Mouse (Mus musculus) bone marrow macrophage, adult 2 months (primary cell): ENCODE measurements around the gene Adam19. TPM values are rescaled to one million over a fixed set of nuclear protein-coding genes. Genes with fewer than 3 reads are reported as not detected.
"Not testable (repeated sequence)": the region's sequence is repeated elsewhere in the genome, so short reads cannot be mapped to it uniquely, and the experiment has no call there.

ENCODE experiments used
- H3K27ac ChIP-seq: 2 replicates; pipeline ENCODE4 v1.5.1; 2012; ENCODE audit warnings: low read depth, low read length; ENCODE audit not compliant: insufficient read depth
- H3K4me1 ChIP-seq: 2 replicates; pipeline ENCODE4 v1.6.1; 2012; ENCODE audit warnings: low read length; ENCODE audit not compliant: control insufficient read depth, insufficient read depth
- H3K4me3 ChIP-seq: 2 replicates; pipeline ENCODE4 v1.5.1; 2012; ENCODE audit warnings: mild to moderate bottlenecking, low read length, moderate library complexity; ENCODE audit not compliant: insufficient read depth
- CTCF ChIP-seq: IDR thresholded peaks from 2 replicates; pipeline ENCODE4 v1.5.1; 2012; ENCODE audit warnings: low read depth, mild to moderate bottlenecking, low read length, moderate library complexity
- POLR2A ChIP-seq: IDR thresholded peaks from 2 replicates; pipeline ENCODE4 v1.6.1; 2012; ENCODE audit warnings: mild to moderate bottlenecking, low read depth, low read length, borderline replicate concordance
- polyA plus RNA-seq: library from polyadenylated mRNA; stranded (reverse); fragments of >200 nt; gene quantifications from 2 replicates; pipeline ENCODE4 v1.2.4, GENCODE M21; 2012; ENCODE audit not compliant: missing spikeins, insufficient read depth, insufficient read length

The Adam19 gene
- polyA plus RNA-seq, 1 experiment: 19.0 TPM

- no peak overlapping the region for H3K4me3 ChIP-seq
- no peaks in the 10 kb centered on the region for H3K4me1 ChIP-seq
- TF ChIP-seq CTCF (no peak), POLR2A (no peak)
- no peak overlapping the region for H3K27ac ChIP-seq
Observed at GRCm38 (mm10) chr11:46156945-46157344, 101.2 kb downstream of the Adam19 start.

DNA sequence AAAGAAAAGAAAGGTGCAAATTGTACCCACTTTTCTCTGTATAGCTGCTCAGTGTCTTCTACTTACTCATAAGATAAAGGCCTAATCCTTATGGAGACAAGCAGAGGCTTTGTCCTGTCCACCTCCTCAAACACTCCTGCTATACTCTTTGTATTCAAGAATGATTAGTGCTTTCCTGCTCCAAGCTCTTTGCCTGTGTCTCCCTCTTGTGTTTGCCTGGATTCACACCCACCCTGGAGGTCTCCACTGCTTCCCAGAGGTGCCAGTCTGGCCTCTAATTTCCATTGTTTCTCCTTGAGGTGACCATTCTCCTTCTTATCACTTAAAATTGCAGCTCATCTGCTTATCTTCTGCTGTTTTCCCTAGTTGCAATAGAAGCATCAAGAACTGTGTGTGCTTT is 101.7 kb downstream of the Adam19 start:
- H3K4me3 ChIP-seq: no peak overlapping the region
- TF ChIP-seq POLR2A (no peak), CTCF (no peak)
- H3K27ac ChIP-seq: no peak overlapping the region
- no peaks in the 10 kb centered on the region for H3K4me1 ChIP-seq

DNA sequence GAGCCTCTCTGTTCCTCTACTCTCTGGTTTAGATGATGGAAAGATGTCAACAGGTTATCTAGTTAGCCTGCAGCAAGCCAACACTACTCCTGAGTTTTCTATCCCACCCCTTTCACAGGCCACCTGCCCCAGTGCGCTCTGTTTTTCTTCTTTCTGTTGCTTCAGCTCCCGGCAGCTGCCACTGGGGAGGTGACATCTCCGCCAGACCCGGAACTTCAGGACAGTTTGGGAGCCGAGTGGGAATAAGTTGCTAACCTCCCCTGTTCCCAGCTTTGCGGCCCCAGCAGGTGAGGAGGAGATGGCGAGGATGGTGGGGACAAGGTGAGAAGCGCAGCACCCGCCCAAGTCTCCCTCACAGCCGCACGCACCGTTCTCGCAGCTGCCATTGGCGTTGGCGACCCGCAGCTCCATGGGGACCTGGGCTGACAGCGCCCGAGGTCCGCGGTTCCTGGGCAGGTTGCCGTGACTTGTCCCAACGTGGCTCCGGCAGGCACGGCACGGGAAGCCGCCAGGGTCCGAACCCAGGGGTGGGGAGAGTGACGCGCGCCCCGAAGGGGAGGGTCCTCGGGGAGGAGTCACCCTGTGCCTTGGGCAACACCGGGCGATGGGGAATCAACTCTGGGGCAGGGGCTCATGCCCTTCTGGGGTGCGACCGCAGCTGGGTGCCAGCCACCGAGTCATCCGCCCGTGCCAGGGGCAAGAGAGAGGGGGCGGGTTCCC is 110.2 kb downstream of the Adam19 start, which contains the start of gene Nipal4:
Gene Nipal4, minus strand, starts transcription at position 643 of the 720 bp plus-strand sequence.
- Histone ChIP-seq H3K4me1 (no peaks in the 10 kb centered on the region), H3K4me3 (peak within 1 kb of the TSS; percentile 64), H3K27ac (no peak within 1 kb of the TSS)
- TF ChIP-seq CTCF: no peak
- no peak for TF ChIP-seq POLR2A

GRCm38 (mm10) chr11:46168506-46168905 is 112.7 kb downstream of the Adam19 start:
- TF ChIP-seq CTCF: no peak
- no peak for TF ChIP-seq POLR2A
- Histone ChIP-seq H3K27ac (no peak overlapping the region), H3K4me1 (no peaks in the 10 kb centered on the region), H3K4me3 (no peak overlapping the region)

GRCm38 (mm10) chr11:46169908-46170307 is 114.1 kb downstream of the Adam19 start:
- H3K4me1 ChIP-seq: no peaks in the 10 kb centered on the region
- no peak overlapping the region for H3K4me3 ChIP-seq
- no peak overlapping the region for H3K27ac ChIP-seq
- TF ChIP-seq CTCF (no peak), POLR2A (no peak)

- TF ChIP-seq POLR2A: no peak
- Histone ChIP-seq H3K4me1 (no peaks in the 10 kb centered on the region), H3K4me3 (no peak overlapping the region), H3K27ac (no peak overlapping the region)
Observed at GRCm38 (mm10) chr11:46172128-46172527, 116.3 kb downstream of the Adam19 start.

DNA sequence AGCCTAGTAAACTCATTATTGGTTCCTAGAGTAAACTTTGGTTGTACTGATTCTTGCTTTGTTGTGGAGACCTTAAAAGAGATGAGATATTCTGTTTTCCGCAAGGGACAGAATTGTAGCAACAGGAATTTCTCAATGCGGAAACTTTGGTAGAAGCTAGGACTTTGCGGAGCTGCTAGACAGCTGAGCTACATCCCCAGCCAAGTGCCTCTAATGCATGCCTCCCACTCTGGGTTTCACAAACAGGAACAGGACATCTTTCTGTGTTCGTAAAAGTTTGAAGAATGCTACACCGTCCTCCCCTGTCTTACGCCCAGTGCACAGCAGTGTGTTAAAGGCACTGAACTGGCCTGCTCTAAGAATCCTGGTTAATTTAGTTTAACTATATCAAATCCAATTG is 120.4 kb downstream of the Adam19 start:
- H3K4me1 ChIP-seq: no peaks in the 10 kb centered on the region
- no peak for TF ChIP-seq POLR2A
- no peak overlapping the region for H3K27ac ChIP-seq
- H3K4me3 ChIP-seq: no peak overlapping the region

DNA sequence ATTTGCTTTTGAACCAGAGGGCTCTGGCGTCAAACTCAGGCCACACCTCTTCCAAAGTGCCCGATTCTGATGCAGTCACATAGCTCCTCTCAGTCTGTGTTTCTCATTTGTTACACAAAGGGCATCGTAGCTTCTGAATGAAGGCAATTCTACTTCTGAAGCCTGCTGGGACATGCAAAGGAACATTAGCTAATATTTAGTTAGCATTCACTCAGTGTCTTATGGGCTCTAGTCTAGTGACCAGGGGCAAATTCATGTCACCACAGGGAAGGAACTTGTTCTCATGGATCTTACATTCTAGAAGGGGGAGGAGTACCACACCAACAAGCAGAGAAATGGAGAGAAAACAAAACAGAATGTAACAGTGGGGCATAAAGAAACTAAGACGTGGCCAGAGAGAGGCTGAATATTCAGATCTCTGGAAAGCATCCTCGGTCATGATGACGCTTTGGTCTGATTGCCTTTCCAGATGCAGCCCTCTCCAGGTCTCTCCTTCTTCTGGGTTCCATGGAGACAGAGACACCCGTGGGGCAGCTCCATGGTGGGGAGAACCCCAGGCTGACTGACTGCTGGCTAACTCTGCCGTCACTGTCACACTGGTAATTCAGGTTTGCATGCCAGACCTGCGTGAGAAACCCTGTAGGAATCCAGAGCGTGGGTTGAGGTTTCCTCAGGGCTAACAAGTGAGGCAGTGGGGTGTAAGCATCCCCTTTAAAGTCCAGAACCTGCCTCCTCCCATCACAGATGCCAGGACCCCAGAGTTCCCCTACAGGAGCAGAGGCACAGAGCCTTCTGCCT is 121.7 kb downstream of the Adam19 start:
- H3K27ac ChIP-seq: no peak overlapping the region
- TF ChIP-seq CTCF (no peak), POLR2A (no peak)
- H3K4me1 ChIP-seq: no peaks in the 10 kb centered on the region
- no peak overlapping the region for H3K4me3 ChIP-seq

GRCm38 (mm10) chr11:46182031-46182430 is 126.2 kb downstream of the Adam19 start:
- H3K4me3 ChIP-seq, H3K27ac ChIP-seq, H3K4me1 ChIP-seq: not testable (repeated sequence)

DNA sequence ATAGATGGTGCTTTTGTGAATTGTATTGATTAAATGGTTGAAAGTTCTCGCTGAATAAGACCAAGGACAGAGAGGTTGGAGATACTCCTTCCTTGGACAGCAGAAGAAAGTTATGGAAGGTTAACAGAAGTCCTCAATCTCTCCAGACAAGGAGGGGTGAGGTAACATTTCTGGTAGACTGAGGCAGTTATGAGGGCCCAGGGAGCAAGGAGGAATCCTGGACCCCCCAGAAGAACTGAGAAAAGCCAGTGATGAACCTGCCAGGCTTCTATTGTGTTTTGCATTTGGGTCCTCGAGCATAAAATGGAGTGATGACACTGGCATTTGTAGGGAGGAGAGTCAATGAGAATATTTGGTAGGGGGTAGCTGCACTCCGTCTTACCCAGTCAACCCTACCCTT is 129.2 kb downstream of the Adam19 start:
- Histone ChIP-seq H3K27ac (no peak overlapping the region), H3K4me3 (no peak overlapping the region), H3K4me1 (no peaks in the 10 kb centered on the region; the same call in 1 of the 2 replicates)
- TF ChIP-seq CTCF: no peak
- no peak for TF ChIP-seq POLR2A
